Mouse (Mus musculus) midbrain, embryonic 13.5 days (tissue): ENCODE measurements at regions not wholly inside any gene's neighbourhood (a gene's known extent, or its start where the extent isn't known, plus 50 kb on each side); places are given as distances from the start of the nearest gene placed in this dataset.

Experiments
- ATAC-seq: fragments of 200-750 bp; cut with Nextera tagmentation; 2 replicates; pipeline ENCODE4 v1.8.0; 2017; ENCODE audit warnings: mild to moderate bottlenecking, moderate TSS enrichment, moderate library complexity
- H3K27ac ChIP-seq: fragments of 300-500 bp; sonication (generic); 2 replicates; pipeline ENCODE4 v1.5.1; 2015; ENCODE audit warnings: inconsistent platforms, mild to moderate bottlenecking, moderate library complexity
- H3K27me3 ChIP-seq: fragments of 300-500 bp; sonication (generic); 2 replicates; pipeline ENCODE4 v1.6.1; 2015; ENCODE audit warnings: mild to moderate bottlenecking, inconsistent platforms
- H3K36me3 ChIP-seq: fragments of 300-500 bp; sonication (generic); 2 replicates; pipeline ENCODE4 v1.6.1; 2015; ENCODE audit warnings: mild to moderate bottlenecking, inconsistent platforms
- H3K4me1 ChIP-seq: fragments of 300-500 bp; sonication (generic); replicated peaks from 2 replicates; pipeline ENCODE4 v1.6.1; 2015; ENCODE audit warnings: inconsistent platforms
- H3K4me2 ChIP-seq: fragments of 300-500 bp; sonication (generic); replicated peaks from 2 replicates; pipeline ENCODE4 v1.6.1; 2015; ENCODE audit warnings: moderate library complexity, mild to moderate bottlenecking, inconsistent platforms
- H3K4me3 ChIP-seq: fragments of 300-500 bp; sonication (generic); replicated peaks from 2 replicates; pipeline ENCODE4 v1.5.1; 2015; ENCODE audit warnings: mild to moderate bottlenecking, inconsistent platforms
- H3K9ac ChIP-seq: fragments of 300-500 bp; sonication (generic); replicated peaks from 2 replicates; pipeline ENCODE4 v1.6.1; 2015; ENCODE audit warnings: mild to moderate bottlenecking, inconsistent platforms
- H3K9me3 ChIP-seq: fragments of 300-500 bp; sonication (generic); 2 replicates; pipeline ENCODE4 v1.6.1; 2016; ENCODE audit warnings: mild to moderate bottlenecking, inconsistent platforms
- WGBS: fragments of 180-500 bp; shearing (Covaris S2); methylation state at CpG from one replicate; pipeline ENCODE4 v1.1.7; 2015; 5-methylcytosine and 5-hydroxymethylcytosine counted together

DNA sequence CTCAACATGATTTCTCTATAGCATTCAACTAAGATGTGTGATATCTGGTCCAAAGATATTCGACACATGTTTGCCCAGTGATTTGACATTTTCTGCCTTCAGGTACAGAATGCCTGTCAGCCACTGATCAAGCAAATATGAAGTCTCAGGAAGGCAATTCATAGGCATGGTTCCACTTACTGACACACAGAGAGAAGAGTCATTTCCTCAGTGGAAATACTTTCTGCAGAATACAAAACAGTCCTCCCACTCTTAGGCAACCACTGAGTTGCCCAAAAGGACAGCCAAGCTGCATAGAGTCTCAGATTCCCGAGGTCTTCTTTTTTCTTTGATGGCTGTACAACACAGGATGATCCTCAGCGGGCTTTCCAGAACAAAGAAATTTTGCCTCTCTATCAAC is 110.9 kb downstream of the Ndufa4 start:
- no peaks in the 10 kb centered on the region for H3K27me3 ChIP-seq
- H3K4me1 ChIP-seq = no peaks in the 10 kb centered on the region
- no peaks in the 10 kb centered on the region for H3K36me3 ChIP-seq
- no peak overlapping the region for H3K9ac ChIP-seq
- H3K27ac ChIP-seq = no peak overlapping the region
- WGBS = 69% methylated on average over 3 of the region's 3 CpGs
- H3K4me2 ChIP-seq = no peak overlapping the region
- H3K9me3 ChIP-seq = no peaks in the 10 kb centered on the region
- no peak overlapping the region for H3K4me3 ChIP-seq
- ATAC-seq = no peak

DNA sequence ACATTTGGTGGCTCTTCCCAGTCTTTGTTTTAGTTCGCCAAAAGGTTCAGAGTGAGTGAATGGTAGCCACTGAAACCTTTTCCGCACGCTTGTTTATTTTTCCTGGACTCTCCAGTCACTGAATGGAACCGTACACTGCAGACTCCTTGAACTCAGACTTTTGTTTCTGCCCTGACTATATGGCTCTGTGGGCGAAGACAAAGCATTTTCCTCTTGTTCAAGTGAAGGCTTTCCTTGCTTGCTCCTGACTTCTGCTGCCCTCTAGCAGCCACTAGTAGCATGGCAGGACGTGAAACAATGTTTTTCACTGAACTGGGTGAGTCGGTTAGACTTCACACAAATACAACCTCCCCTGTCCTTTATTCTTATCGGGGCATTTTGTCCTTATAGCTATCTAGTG is 113.9 kb downstream of the Ndufa4 start:
- no peak overlapping the region for H3K4me3 ChIP-seq
- H3K9ac ChIP-seq = no peak overlapping the region
- no peaks in the 10 kb centered on the region for H3K4me1 ChIP-seq
- H3K9me3 ChIP-seq = no peaks in the 10 kb centered on the region
- ATAC-seq = peak; percentile 86
- H3K4me2 ChIP-seq = no peak overlapping the region
- WGBS = 31% methylated on average over 8 of the region's 8 CpGs
- H3K27me3 ChIP-seq = no peaks in the 10 kb centered on the region
- H3K36me3 ChIP-seq = no peaks in the 10 kb centered on the region
- H3K27ac ChIP-seq = no peak overlapping the region

DNA sequence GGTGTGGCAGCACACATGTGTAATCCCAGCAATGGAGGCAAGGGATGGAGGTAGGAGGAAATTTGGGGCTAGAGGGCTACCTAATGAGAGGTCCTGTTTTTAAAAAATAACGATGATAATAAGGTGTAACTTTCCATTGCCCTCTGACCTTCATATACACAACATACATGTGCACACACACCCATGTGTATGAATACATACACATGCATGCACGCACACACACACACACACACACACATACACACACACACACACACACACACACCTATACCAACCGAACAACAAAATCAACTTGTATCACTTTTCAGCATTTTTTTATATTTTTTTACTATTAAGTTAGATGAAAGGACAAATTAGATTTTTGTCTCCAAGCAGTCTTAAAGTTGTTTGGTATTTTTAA is 115.1 kb downstream of the Ndufa4 start:
- 91% methylated on average over 3 of the region's 3 CpGs for WGBS
- 0 out of 2 replicates have a peak, but pooled peaks have one; percentile 53 for ATAC-seq
- no peak overlapping the region for H3K27ac ChIP-seq
- no peaks in the 10 kb centered on the region for H3K4me1 ChIP-seq
- no peak overlapping the region for H3K4me2 ChIP-seq
- H3K9ac ChIP-seq = no peak overlapping the region
- no peaks in the 10 kb centered on the region for H3K9me3 ChIP-seq
- H3K27me3 ChIP-seq = no peaks in the 10 kb centered on the region
- no peak overlapping the region for H3K4me3 ChIP-seq
- no peaks in the 10 kb centered on the region for H3K36me3 ChIP-seq

DNA sequence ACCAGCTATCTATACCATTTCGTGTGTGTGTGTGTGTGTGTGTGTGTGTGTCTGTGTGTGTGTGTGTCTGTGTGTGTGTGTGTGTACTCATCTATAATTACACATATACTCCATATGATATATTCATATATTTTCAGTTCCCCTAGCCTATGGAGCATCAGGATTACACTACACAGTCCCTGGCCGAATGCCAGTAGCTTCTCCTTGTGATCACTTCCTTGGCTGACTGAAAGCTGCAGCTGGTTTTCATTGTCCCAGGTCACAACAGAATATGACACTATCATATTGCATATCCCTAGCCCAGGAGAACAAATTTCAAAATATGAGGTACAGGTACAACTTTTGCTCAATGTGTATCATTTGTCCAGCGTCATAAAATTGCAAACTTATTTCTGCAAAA is 116.2 kb downstream of the Ndufa4 start:
- H3K4me1 ChIP-seq = no peaks in the 10 kb centered on the region
- no peaks in the 10 kb centered on the region for H3K9me3 ChIP-seq
- 0 out of 2 replicates have a peak, but pooled peaks have one; percentile 14 for ATAC-seq
- H3K4me3 ChIP-seq = no peak overlapping the region
- no peaks in the 10 kb centered on the region for H3K27me3 ChIP-seq
- H3K36me3 ChIP-seq = no peaks in the 10 kb centered on the region
- no peak overlapping the region for H3K4me2 ChIP-seq
- WGBS = 76% methylated on average over 3 of the region's 3 CpGs
- H3K27ac ChIP-seq = no peak overlapping the region
- H3K9ac ChIP-seq = no peak overlapping the region

DNA sequence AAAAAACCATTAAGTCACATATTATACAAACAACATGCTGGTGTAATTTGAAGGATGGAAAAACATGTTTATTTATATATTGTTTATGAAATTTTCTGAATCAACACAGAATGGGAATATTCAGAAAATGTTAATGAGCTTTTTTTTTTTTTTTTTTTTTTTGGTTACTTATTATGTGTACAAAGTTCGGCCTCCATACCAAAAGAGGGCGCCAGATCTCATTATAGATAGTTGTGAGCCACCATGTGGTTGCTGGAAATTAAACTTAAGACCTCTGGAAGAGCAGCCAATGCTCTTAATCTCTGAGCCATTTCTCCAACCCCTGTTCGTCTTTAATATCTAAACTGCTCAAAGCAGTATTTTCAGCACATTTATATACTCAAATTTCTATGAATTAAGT is 133.3 kb downstream of the Ndufa4 start:
- 84% methylated on average over 3 of the region's 3 CpGs for WGBS
- Histone ChIP-seq H3K27ac (no peak overlapping the region), H3K4me3 (no peak overlapping the region), H3K4me1 (no peaks in the 10 kb centered on the region), H3K36me3 (no peaks in the 10 kb centered on the region), H3K9ac (no peak overlapping the region), H3K9me3 (no peaks in the 10 kb centered on the region), H3K4me2 (no peak overlapping the region), H3K27me3 (no peaks in the 10 kb centered on the region)
- no peak for ATAC-seq

DNA sequence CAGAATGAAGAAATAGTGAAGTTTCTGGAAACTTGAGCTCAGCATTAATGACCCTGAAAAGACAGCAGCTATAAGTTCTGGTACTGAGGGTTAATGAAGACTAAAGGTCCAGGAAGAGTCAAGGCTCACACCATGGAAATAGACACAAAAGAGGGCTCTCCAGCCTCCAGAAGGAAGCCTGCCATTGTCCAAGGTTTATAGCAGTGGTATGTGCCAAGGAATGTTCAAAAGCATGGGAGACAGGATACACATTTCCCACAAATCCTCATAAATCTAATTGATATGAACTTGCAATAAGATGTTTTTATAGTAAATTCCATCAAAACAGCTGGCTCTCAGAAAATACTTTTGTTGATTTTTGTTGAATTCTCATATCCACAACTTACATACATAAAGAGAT is 144.4 kb downstream of the Ndufa4 start:
- H3K27me3 ChIP-seq = no peaks in the 10 kb centered on the region
- no peak overlapping the region for H3K4me3 ChIP-seq
- H3K27ac ChIP-seq = no peak overlapping the region
- H3K4me2 ChIP-seq = no peak overlapping the region
- no peak overlapping the region for H3K9ac ChIP-seq
- no peaks in the 10 kb centered on the region for H3K36me3 ChIP-seq
- H3K9me3 ChIP-seq = no peaks in the 10 kb centered on the region
- H3K4me1 ChIP-seq = no peaks in the 10 kb centered on the region
- ATAC-seq = no peak

DNA sequence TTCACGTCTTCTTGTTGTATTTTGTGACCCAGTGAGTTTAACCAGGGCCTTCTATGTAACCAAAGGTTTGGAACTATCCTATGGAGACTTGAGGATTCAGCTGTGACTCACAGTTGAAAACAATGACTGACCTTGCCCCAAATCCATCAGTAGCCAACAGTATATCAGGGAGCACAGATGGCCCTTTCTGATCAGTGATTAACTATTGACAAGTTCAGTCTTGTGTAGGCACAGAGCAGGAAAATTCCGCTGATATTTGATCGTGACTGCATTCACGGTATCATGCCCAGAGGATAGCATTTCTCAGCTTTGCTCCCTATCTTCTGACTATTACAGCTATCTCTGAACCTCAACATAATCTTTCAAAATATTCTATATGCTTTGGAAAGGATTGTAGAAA is 169.6 kb downstream of the Ndufa4 start:
- Histone ChIP-seq H3K27me3 (no peaks in the 10 kb centered on the region), H3K9me3 (no peaks in the 10 kb centered on the region), H3K4me1 (no peaks in the 10 kb centered on the region), H3K4me3 (no peak overlapping the region), H3K27ac (no peak overlapping the region), H3K9ac (no peak overlapping the region), H3K36me3 (no peaks in the 10 kb centered on the region), H3K4me2 (no peak overlapping the region)
- WGBS = 88% methylated on average over 4 of the region's 4 CpGs
- no peak for ATAC-seq

DNA sequence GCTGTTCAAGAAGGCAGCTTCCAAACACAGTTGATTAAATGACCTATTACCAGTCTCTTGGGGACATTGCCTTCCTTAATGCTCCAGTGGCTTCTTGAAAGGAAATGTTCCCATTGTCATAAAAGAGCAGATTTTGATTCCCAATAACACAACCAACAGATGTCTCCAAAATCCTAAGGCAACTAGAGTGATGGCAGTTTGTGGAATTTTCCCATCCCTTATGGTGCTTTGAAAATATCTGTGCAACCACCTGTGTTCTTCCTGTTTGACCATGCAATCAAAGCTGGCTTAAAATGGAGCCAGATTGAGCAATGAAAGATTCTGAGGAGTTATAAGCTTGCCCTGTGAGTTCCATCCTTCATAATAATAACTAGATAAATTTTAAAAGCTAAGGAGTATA is 176.2 kb downstream of the Ndufa4 start:
- H3K27me3 ChIP-seq = no peaks in the 10 kb centered on the region
- no peak for ATAC-seq

DNA sequence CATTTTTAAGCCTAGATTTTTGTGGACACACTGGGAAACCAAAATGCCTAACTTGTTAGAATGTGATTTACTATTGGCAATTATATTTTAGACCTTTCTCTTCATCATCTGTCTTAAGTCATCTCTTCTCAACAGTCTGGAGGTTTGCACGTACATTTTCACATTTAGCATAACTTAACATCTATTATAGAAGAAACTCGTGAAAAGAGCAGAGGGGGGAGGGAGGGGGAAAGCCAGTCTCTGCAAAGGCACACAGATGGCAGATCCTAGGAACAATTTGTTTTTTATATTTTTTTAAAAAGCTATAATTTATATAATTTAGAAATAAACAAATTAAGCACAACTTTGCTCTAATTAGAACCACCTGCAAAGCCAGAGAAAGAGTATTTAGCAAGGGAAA is 176.6 kb downstream of the Ndufa4 start:
- Histone ChIP-seq H3K27me3 (no peaks in the 10 kb centered on the region), H3K36me3 (no peaks in the 10 kb centered on the region), H3K4me3 (no peak overlapping the region), H3K4me2 (no peak overlapping the region), H3K4me1 (no peaks in the 10 kb centered on the region), H3K9ac (no peak overlapping the region), H3K27ac (no peak overlapping the region), H3K9me3 (no peaks in the 10 kb centered on the region)
- ATAC-seq = no peak
- 68% methylated on average over 2 of the region's 2 CpGs for WGBS

More for the DNA sequence above, 176.2 kb downstream of the Ndufa4 start:
- H3K27ac ChIP-seq = no peak overlapping the region
- no peak overlapping the region for H3K9ac ChIP-seq
- H3K9me3 ChIP-seq = no peaks in the 10 kb centered on the region
- H3K4me2 ChIP-seq = no peak overlapping the region
- no peak overlapping the region for H3K4me3 ChIP-seq
- no peaks in the 10 kb centered on the region for H3K36me3 ChIP-seq
- no peaks in the 10 kb centered on the region for H3K4me1 ChIP-seq

DNA sequence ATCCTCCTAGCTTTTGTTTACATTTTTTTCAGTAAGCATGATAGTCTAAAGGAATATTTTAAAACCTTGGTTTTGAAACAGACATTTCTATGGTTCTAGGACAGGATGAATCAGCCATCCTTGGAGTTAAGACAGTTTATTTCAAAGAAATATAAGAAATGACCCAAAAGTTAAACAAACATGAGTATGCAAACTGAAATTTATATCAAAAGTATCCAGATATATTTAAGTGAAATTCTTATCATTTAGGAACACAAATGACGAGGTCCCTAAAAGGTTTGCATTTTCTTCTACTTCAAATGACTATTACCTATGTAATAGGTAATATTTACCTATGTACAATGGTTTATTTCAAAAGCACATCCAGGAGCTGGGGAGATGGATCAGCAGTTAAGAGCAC is 179.5 kb downstream of the Ndufa4 start:
- Histone ChIP-seq H3K27me3 (no peaks in the 10 kb centered on the region), H3K4me1 (no peaks in the 10 kb centered on the region), H3K4me3 (no peak overlapping the region), H3K36me3 (no peaks in the 10 kb centered on the region), H3K27ac (no peak overlapping the region), H3K9ac (no peak overlapping the region), H3K4me2 (no peak overlapping the region), H3K9me3 (no peaks in the 10 kb centered on the region)
- WGBS = 81% methylated on average over 1 of the region's 1 CpGs
- ATAC-seq = 0 out of 2 replicates have a peak, but pooled peaks have one; percentile 12

DNA sequence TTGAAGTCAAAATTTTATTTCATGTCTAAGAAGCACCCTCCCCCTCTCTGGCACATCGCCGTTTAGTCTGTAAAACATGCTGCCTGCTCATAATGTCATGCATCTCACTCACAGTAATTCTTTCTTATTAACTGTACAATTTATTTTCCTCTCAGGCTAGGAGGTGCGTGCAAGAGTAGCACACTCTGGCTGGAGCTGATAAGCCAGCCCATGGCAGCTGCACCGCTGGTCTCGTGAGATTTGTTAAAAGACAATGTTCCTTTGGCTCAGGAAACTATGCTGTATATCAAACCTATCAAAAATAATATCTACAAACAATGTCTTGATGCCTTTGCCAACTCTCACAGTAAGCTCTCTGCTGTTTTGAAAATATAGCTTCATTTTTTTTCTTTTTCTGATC is 179.9 kb downstream of the Ndufa4 start:
- no peaks in the 10 kb centered on the region for H3K27me3 ChIP-seq
- no peaks in the 10 kb centered on the region for H3K4me1 ChIP-seq
- no peak overlapping the region for H3K4me3 ChIP-seq
- H3K4me2 ChIP-seq = no peak overlapping the region
- H3K27ac ChIP-seq = peak overlapping the region; percentile 6; the same call in 1 of the 2 replicates
- no peak overlapping the region for H3K9ac ChIP-seq
- ATAC-seq = peak; percentile 94
- 49% methylated on average over 5 of the region's 5 CpGs for WGBS
- no peaks in the 10 kb centered on the region for H3K9me3 ChIP-seq
- no peaks in the 10 kb centered on the region for H3K36me3 ChIP-seq

DNA sequence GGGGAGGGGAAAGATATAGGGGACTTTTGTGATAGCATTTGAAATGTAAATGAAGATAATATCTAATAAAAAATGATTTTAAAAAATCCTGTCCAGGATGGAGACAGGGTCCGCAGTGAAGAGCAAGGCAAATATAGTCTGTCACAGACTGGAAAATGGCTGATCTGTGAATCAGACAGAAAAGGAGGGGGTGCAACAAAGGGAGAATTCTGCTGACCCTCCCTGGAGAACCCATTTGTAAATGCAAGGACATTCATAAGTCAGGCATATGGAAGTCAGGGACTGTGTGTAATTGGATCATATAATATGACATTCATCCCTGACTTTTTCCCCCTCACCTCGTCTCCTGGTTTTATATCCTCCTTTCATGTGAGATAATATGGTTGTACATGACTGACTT is 183.8 kb downstream of the Ndufa4 start:
- 68% methylated on average over 2 of the region's 2 CpGs for WGBS
- H3K4me3 ChIP-seq = no peak overlapping the region
- no peaks in the 10 kb centered on the region for H3K36me3 ChIP-seq
- peak; percentile 65 for ATAC-seq
- no peak overlapping the region for H3K27ac ChIP-seq
- no peak overlapping the region for H3K9ac ChIP-seq
- H3K9me3 ChIP-seq = no peaks in the 10 kb centered on the region
- H3K4me2 ChIP-seq = no peak overlapping the region
- H3K27me3 ChIP-seq = no peaks in the 10 kb centered on the region
- H3K4me1 ChIP-seq = no peaks in the 10 kb centered on the region

DNA sequence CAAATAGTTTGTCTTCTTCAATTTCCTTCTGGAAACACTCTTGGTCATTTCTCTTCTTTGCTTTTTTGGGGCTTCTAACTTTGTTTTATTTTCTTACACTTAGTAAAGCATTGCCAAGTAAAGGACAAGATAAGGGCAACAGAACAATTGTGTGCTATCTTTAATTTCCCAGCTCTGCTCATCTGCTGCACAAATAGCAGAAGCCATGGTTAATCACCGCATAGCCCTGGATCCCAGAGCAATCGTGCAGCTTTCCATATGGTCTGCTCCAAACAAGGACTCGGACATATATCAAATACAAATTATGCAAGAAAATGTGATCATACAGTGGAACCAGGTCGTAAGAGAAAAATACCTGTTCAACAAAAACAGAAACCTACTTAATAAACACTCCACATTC is 187.0 kb downstream of the Ndufa4 start:
- Histone ChIP-seq H3K4me2 (no peak overlapping the region), H3K27ac (no peak overlapping the region), H3K36me3 (no peaks in the 10 kb centered on the region), H3K4me3 (no peak overlapping the region), H3K4me1 (no peaks in the 10 kb centered on the region), H3K9ac (no peak overlapping the region), H3K9me3 (no peaks in the 10 kb centered on the region), H3K27me3 (no peaks in the 10 kb centered on the region)
- 80% methylated on average over 4 of the region's 4 CpGs for WGBS
- ATAC-seq = no peak
